Mouse (Mus musculus) kidney, embryonic 15.5 days (tissue): Measurements from ENCODE around the gene Tent5c. TPM values are rescaled to one million over a fixed set of nuclear protein-coding genes. Genes with fewer than 3 reads are reported as not detected.

ENCODE experiments used
- ATAC-seq: fragments of 200-750 bp; cut with Nextera tagmentation; replicated peaks from 2 replicates; pipeline ENCODE4 v1.8.0; 2017; ENCODE audit warnings: moderate TSS enrichment; ENCODE audit not compliant: low FRiP score
- H3K27ac ChIP-seq: fragments of 300-500 bp; sonication (generic); 2 replicates; pipeline ENCODE4 v1.5.1; 2015; ENCODE audit warnings: mild to moderate bottlenecking, inconsistent platforms
- H3K27me3 ChIP-seq: fragments of 300-500 bp; sonication (generic); 2 replicates; pipeline ENCODE4 v1.6.1; 2015; ENCODE audit warnings: inconsistent platforms
- H3K36me3 ChIP-seq: fragments of 300-500 bp; sonication (generic); 2 replicates; pipeline ENCODE4 v1.6.1; 2015; ENCODE audit warnings: inconsistent platforms
- H3K4me1 ChIP-seq: fragments of 300-500 bp; sonication (generic); 2 replicates; pipeline ENCODE4 v1.6.1; 2015; ENCODE audit warnings: inconsistent platforms
- H3K4me2 ChIP-seq: fragments of 300-500 bp; sonication (generic); 2 replicates; pipeline ENCODE4 v1.6.1; 2015; ENCODE audit warnings: moderate library complexity, mild to moderate bottlenecking, inconsistent platforms
- H3K4me3 ChIP-seq: fragments of 300-500 bp; sonication (generic); replicated peaks from 2 replicates; pipeline ENCODE4 v1.5.1; 2015; ENCODE audit warnings: mild to moderate bottlenecking, inconsistent platforms
- H3K9ac ChIP-seq: fragments of 300-500 bp; sonication (generic); 2 replicates; pipeline ENCODE4 v1.6.1; 2015; ENCODE audit warnings: mild to moderate bottlenecking, inconsistent platforms
- H3K9me3 ChIP-seq: fragments of 300-500 bp; sonication (generic); replicated peaks from 2 replicates; pipeline ENCODE4 v1.6.1; 2016; ENCODE audit warnings: inconsistent platforms
- WGBS: fragments of 180-500 bp; shearing (Covaris S2); methylation state at CpG from one replicate; pipeline ENCODE4 v1.1.7; 2015; ENCODE audit warnings: mixed read lengths; 5-methylcytosine and 5-hydroxymethylcytosine counted together
- polyA plus RNA-seq: library from polyadenylated mRNA; unstranded; fragments of >200 nt; fragmentation: Nextera tagmentation; extraction: Ambion mirVana; gene quantifications from 2 replicates; pipeline ENCODE4 v1.2.1, GENCODE M21; 2015

The Tent5c gene
- polyA plus RNA-seq, 1 experiment from 2014 or later, result 9.4 TPM

DNA sequence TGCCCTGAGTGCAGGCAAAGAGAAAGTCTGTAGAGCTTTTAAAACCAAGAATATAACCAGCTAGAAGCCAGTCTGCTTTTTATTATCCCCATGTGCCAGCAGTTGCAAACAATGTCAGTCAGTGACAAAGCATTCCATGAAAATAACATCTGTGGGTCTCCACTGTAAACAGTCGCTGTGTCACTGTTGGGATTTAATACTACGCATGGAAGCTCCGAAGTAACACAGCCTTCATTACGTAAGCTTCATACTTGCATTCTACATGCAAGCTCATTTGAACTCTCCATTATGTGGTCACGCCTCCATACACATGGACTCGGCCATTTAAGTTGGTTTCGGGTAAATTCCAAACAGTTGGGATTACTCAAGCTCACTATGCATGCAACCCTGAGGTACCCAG is 77.2 kb downstream of the Tent5c start:
- H3K4me3 ChIP-seq, result no peak overlapping the region
- H3K4me1 ChIP-seq, result no peaks in the 10 kb centered on the region
- WGBS, result 72% methylated on average over 7 of the region's 7 CpGs
- H3K9ac ChIP-seq, result no peak overlapping the region
- H3K9me3 ChIP-seq, result no peaks in the 10 kb centered on the region
- no peak overlapping the region for H3K27ac ChIP-seq
- H3K27me3 ChIP-seq, result no peaks in the 10 kb centered on the region
- no peaks in the 10 kb centered on the region for H3K36me3 ChIP-seq
- no peak for ATAC-seq
- H3K4me2 ChIP-seq, result no peak overlapping the region

- no peak for ATAC-seq
Observed at GRCm38 (mm10) chr3:100409280-100409679, 79.8 kb downstream of the Tent5c start.

GRCm38 (mm10) chr3:100408351-100409043 is 80.6 kb downstream of the Tent5c start:
- no peaks in the 10 kb centered on the region for H3K4me1 ChIP-seq
- 91% methylated on average over 2 of the region's 2 CpGs for WGBS
- H3K4me2 ChIP-seq, result no peak overlapping the region
- no peak overlapping the region for H3K27ac ChIP-seq
- ATAC-seq, result no peak
- H3K9ac ChIP-seq, result no peak overlapping the region
- H3K36me3 ChIP-seq, result no peaks in the 10 kb centered on the region
- H3K27me3 ChIP-seq, result no peaks in the 10 kb centered on the region
- no peaks in the 10 kb centered on the region for H3K9me3 ChIP-seq
- H3K4me3 ChIP-seq, result no peak overlapping the region

More at GRCm38 (mm10) chr3:100409280-100409679, 79.8 kb downstream of the Tent5c start:
- Histone ChIP-seq H3K9ac (no peak overlapping the region), H3K27ac (no peak overlapping the region), H3K9me3 (no peaks in the 10 kb centered on the region), H3K36me3 (no peaks in the 10 kb centered on the region), H3K4me3 (no peak overlapping the region), H3K4me2 (no peak overlapping the region), H3K27me3 (no peaks in the 10 kb centered on the region), H3K4me1 (no peaks in the 10 kb centered on the region)
- WGBS, result 94% methylated on average over 2 of the region's 2 CpGs

- Histone ChIP-seq H3K36me3 (no peaks in the 10 kb centered on the region), H3K4me3 (no peak overlapping the region), H3K27me3 (no peaks in the 10 kb centered on the region), H3K27ac (no peak overlapping the region), H3K4me1 (0 out of 2 replicates have a peak, but pooled peaks cover 4% of the 10 kb centered on the region), H3K4me2 (no peak overlapping the region), H3K9me3 (no peaks in the 10 kb centered on the region), H3K9ac (no peak overlapping the region)
- WGBS, result 85% methylated on average over 4 of the region's 4 CpGs
- ATAC-seq, result no peak
Observed at GRCm38 (mm10) chr3:100402656-100403055, 86.5 kb downstream of the Tent5c start.

Other genes starting within 250 kb of the Tent5c start
- 67.2 and 75.3 TPM in 2 replicates for gene Man1a2, start 196.2 kb upstream of the Tent5c start, polyA plus RNA-seq